Mouse (Mus musculus) thymus, postnatal 36 days (tissue): ENCODE measurements around the gene Gon7.

ENCODE experiments used
- DNase-seq, 2 experiments: peaks; one replicate each; pipeline ENCODE4 v3.0.0; 2022; ENCODE audit warnings: mixed read lengths in 2 of 2

Gene Gon7

GRCm38 (mm10) chr12:102757689-102758402, at the start of gene Gon7, which contains the start of the genes Gm28051 and Ubr7:
Gene Gon7, minus strand, starts transcription at chr12:102757803.
Gene Gm28051, minus strand, starts transcription at chr12:102757765.
Gene Ubr7, plus strand, starts transcription at chr12:102757967.
- DNase-seq = peak; percentile 94 to 96

- DNase-seq = no peak
Measured at GRCm38 (mm10) chr12:102799528-102799927, 41.9 kb upstream of the Gon7 start.

GRCm38 (mm10) chr12:102787927-102788326, 30.3 kb upstream of the Gon7 start:
- peak; percentile 62 to 85 for DNase-seq

- no peak for DNase-seq
Measured at GRCm38 (mm10) chr12:102785593-102785985, 28.0 kb upstream of the Gon7 start.

- no peak for DNase-seq
Measured at GRCm38 (mm10) chr12:102784899-102785592, 27.4 kb upstream of the Gon7 start.

- peak in 1 of 2 experiments; percentile 48 for DNase-seq
Measured at GRCm38 (mm10) chr12:102782841-102783240, 25.2 kb upstream of the Gon7 start.

- no peak for DNase-seq
Measured at GRCm38 (mm10) chr12:102779452-102779851, 21.8 kb upstream of the Gon7 start.

GRCm38 (mm10) chr12:102778151-102778550, 20.5 kb upstream of the Gon7 start:
- DNase-seq = no peak

GRCm38 (mm10) chr12:102776035-102776434, 18.4 kb upstream of the Gon7 start:
- DNase-seq = no peak

GRCm38 (mm10) chr12:102772676-102773075, 15.1 kb upstream of the Gon7 start:
- DNase-seq = no peak

GRCm38 (mm10) chr12:102771601-102772000, 14.0 kb upstream of the Gon7 start:
- no peak for DNase-seq

GRCm38 (mm10) chr12:102769000-102769399, 11.4 kb upstream of the Gon7 start:
- peak; percentile 50 to 56 for DNase-seq

GRCm38 (mm10) chr12:102763696-102764095, 6.1 kb upstream of the Gon7 start:
- DNase-seq = no peak

- no peak for DNase-seq
Measured at GRCm38 (mm10) chr12:102761668-102762067, 4.1 kb upstream of the Gon7 start.

- DNase-seq = no peak
Measured at GRCm38 (mm10) chr12:102758936-102759335, 1.3 kb upstream of the Gon7 start.

GRCm38 (mm10) chr12:102758403-102758756, 777 bp upstream of the Gon7 start, which contains the start of gene Gm20604:
Gene Gm20604, minus strand, starts transcription at chr12:102758672.
- DNase-seq = no peak

GRCm38 (mm10) chr12:102757055-102757688, 431 bp downstream of the Gon7 start:
- DNase-seq = no peak

- peak; percentile 49 to 56 for DNase-seq
Measured at GRCm38 (mm10) chr12:102756304-102756703, 1.3 kb downstream of the Gon7 start.

GRCm38 (mm10) chr12:102748256-102748655, 9.3 kb downstream of the Gon7 start:
- DNase-seq = no peak

GRCm38 (mm10) chr12:102744839-102745238, 12.8 kb downstream of the Gon7 start:
- DNase-seq = no peak

GRCm38 (mm10) chr12:102743589-102744574, 13.7 kb downstream of the Gon7 start, which contains the start of the genes Moap1 and Tmem251:
Gene Moap1, minus strand, starts transcription at chr12:102743661.
Gene Tmem251, plus strand, starts transcription at chr12:102743762.
- peak; percentile 87 to 91 for DNase-seq

GRCm38 (mm10) chr12:102743036-102743588, 14.5 kb downstream of the Gon7 start:
- DNase-seq = no peak
